Mouse (Mus musculus): ENCODE results near the gene Kcnk10.
"Not testable (repeated sequence)": the region's sequence is repeated elsewhere in the genome, so short reads cannot be mapped to it uniquely, and the experiment has no call there.

The Kcnk10 gene

DNA sequence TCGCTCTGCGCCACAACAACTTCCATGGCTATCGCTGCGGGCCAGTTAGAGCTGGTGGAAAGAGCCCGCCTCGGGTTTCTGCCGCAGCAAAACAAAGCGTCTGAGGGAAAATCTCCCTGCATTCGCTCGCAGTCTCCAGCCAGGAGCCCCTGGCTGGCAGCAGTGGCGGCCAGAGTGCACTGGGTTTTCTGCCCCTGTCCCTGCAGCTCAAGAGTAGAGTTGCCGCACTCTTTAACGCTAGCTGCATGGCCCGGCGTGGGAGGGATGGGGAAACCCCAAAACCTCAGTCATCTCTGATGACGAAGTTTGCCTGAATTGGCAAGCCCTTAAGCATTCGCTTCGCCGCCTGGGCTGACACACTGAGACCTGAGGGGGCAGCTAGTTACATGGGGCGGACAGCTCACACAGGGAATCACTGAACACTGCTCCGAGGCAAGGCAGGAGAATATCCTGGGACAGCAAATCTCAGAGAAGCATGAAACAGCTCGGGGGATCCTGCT is at the start of gene Kcnk10:
Kcnk10 (minus strand) TSS at position 450 of the 500 bp plus-strand sequence.
- peak; percentile 69 for DNase-seq

GRCm38 (mm10) chr12:98627392-98628259 is 49.5 kb upstream of the Kcnk10 start, which contains the start of gene Spata7:
Gene Spata7, plus strand, starts transcription at chr12:98628157.
- peak; percentile 95 for DNase-seq

- not testable (repeated sequence) for DNase-seq
Observed at GRCm38 (mm10) chr12:98623266-98623665, 45.2 kb upstream of the Kcnk10 start.

- DNase-seq, result peak; percentile 42
Observed at GRCm38 (mm10) chr12:98620922-98621321, 42.8 kb upstream of the Kcnk10 start.

- DNase-seq, result no peak
Observed at GRCm38 (mm10) chr12:98619496-98619895, 41.4 kb upstream of the Kcnk10 start.

DNA sequence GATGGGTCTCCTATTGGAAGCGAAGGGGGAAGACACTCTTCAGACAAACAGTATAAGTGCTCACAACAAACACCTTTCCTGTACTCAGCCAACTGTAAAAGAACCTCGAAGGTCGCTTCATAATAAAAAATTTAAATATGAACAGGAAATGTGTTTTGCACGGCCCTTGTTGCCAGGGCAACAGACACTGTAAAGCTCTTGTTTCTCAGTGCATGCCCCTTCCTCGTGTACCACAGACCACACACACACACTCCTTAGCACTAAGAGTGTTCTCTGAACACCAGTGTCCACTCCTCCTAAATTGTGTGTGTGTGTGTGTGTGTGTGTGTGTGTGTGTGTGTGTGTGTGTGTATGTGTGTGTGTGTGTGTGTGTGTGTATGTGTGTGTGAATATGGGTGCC is 37.6 kb upstream of the Kcnk10 start:
- no peak for DNase-seq

- DNase-seq, result no peak
Observed at GRCm38 (mm10) chr12:98614910-98615508, 36.9 kb upstream of the Kcnk10 start.

- DNase-seq, result no peak
Observed at GRCm38 (mm10) chr12:98610341-98610740, 32.2 kb upstream of the Kcnk10 start.

GRCm38 (mm10) chr12:98606595-98607290 is 28.6 kb upstream of the Kcnk10 start:
- DNase-seq, result no peak

DNA sequence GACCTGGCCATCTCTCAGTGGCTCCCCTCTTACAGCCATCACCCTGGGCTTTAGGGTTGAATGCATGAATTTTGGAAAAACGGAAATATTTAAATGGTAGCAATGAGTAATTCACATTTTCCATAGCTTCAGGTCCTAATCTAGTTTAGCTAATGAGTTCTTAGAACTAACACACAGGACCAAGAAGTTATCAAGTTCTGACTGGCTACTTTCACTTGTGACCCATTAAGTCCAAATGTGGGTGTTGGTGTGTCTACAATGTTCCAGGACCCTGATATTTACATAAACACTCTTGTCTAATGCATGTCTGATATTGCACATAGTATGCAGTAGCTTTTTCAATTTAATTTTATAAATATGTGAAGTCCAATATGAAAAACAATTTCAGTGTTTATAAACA is 27.2 kb upstream of the Kcnk10 start:
- no peak for DNase-seq

DNA sequence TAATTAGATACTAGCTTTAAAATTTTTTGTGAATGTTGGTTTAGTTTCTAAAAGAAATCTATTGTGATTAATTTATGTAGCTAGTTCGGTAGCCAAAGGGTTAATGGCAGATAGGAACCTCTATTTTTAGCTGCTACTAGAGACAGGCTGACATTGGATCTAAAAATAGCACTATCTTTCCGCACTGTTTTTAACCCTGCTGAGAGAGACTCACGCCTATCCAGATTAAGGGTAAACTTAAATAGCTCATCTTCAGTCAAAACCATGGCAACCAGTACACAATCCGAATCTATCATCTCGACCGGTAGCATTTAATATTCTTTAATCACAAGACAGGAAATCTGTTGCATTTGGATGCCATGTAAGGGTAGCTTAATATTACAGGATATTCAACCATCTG is 24.0 kb upstream of the Kcnk10 start:
- peak; percentile 20 for DNase-seq

GRCm38 (mm10) chr12:98600861-98601260 is 22.8 kb upstream of the Kcnk10 start:
- no peak for DNase-seq

DNA sequence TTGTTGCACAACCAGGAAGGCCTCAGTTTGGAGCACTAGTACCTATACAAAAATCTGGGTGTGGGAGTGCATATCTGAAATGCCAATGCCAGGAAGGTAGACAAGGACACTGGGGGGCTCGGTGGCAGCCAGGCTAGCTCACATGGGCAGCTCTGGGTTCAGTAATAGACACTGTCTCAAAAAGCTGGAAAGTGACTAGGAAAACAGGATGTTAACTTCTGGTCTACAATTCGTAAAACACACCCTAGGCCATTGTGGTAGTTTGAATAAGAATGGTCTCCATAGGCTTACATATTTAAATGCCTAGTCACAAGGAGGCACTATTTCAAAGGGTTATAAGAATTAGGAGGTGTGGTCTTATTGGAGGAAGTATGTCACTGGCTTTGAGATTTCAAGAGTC is 12.9 kb upstream of the Kcnk10 start:
- DNase-seq, result no peak

- peak; percentile 71 for DNase-seq
Observed at GRCm38 (mm10) chr12:98588573-98588972, 10.5 kb upstream of the Kcnk10 start.

- peak; percentile 54 for DNase-seq
Observed at GRCm38 (mm10) chr12:98585302-98585701, 7.2 kb upstream of the Kcnk10 start.

- DNase-seq, result no peak
Observed at GRCm38 (mm10) chr12:98575942-98576550, 2.1 kb downstream of the Kcnk10 start.

GRCm38 (mm10) chr12:98575195-98575887 is 2.8 kb downstream of the Kcnk10 start:
- no peak for DNase-seq

GRCm38 (mm10) chr12:98574353-98575194 is 3.5 kb downstream of the Kcnk10 start:
- peak; percentile 85 for DNase-seq

- DNase-seq, result peak; percentile 43
Observed at GRCm38 (mm10) chr12:98573317-98574270, 4.5 kb downstream of the Kcnk10 start.

All from embryo, embryonic 11 days (tissue).